Mouse (Mus musculus): ENCODE results near the gene Sardh.

GRCm38 (mm10) chr2:27174242-27174641, 73.9 kb downstream of the Sardh start:
- TF ChIP-seq CTCF (IDR thresholded peaks at IDR 0.05; ENCODE audit: low read depth) = no peak
- TF ChIP-seq EP300 (IDR thresholded peaks at IDR 0.05; ENCODE audit: low read depth) = no peak

Measured in liver, postnatal 0 days (tissue).